Mouse (Mus musculus) liver, embryonic 13.5 days (tissue): ENCODE data around the gene Ncor2. TPM values are rescaled to one million over a fixed set of nuclear protein-coding genes. Genes with fewer than 3 reads are reported as not detected.

ENCODE experiments used
- ATAC-seq: fragments of 200-750 bp; cut with Nextera tagmentation; 2 replicates; pipeline ENCODE4 v1.8.0; 2017; ENCODE audit warnings: low read depth, mild to moderate bottlenecking, moderate number of reproducible peaks, moderate library complexity
- DNase-seq: peaks from one replicate; pipeline ENCODE4 v3.0.0; 2022
- H3K27ac ChIP-seq: fragments of 300-500 bp; sonication (generic); 2 replicates; pipeline ENCODE4 v1.5.1; 2015; ENCODE audit warnings: moderate library complexity, mild to moderate bottlenecking, inconsistent platforms
- H3K27me3 ChIP-seq: fragments of 300-500 bp; sonication (generic); 2 replicates; pipeline ENCODE4 v1.6.1; 2015; ENCODE audit warnings: mild to moderate bottlenecking, inconsistent platforms
- H3K36me3 ChIP-seq: fragments of 300-500 bp; sonication (generic); 2 replicates; pipeline ENCODE4 v1.6.1; 2015; ENCODE audit warnings: mild to moderate bottlenecking, inconsistent platforms
- H3K4me1 ChIP-seq: fragments of 300-500 bp; sonication (generic); replicated peaks from 2 replicates; pipeline ENCODE4 v1.6.1; 2015; ENCODE audit warnings: inconsistent platforms
- H3K4me2 ChIP-seq: fragments of 300-500 bp; sonication (generic); 2 replicates; pipeline ENCODE4 v1.6.1; 2015; ENCODE audit warnings: inconsistent platforms, mild to moderate bottlenecking, moderate library complexity
- H3K4me3 ChIP-seq: fragments of 300-500 bp; sonication (generic); replicated peaks from 2 replicates; pipeline ENCODE4 v1.5.1; 2015; ENCODE audit warnings: mild to moderate bottlenecking, inconsistent platforms
- H3K9ac ChIP-seq: fragments of 300-500 bp; sonication (generic); 2 replicates; pipeline ENCODE4 v1.6.1; 2015; ENCODE audit warnings: mild to moderate bottlenecking, inconsistent platforms
- H3K9me3 ChIP-seq: fragments of 300-500 bp; sonication (generic); replicated peaks from 2 replicates; pipeline ENCODE4 v1.6.1; 2016; ENCODE audit warnings: inconsistent platforms
- WGBS: fragments of 180-500 bp; shearing (Covaris S2); methylation state at CpG from one replicate; pipeline ENCODE4 v1.1.7; 2015; ENCODE audit not compliant: insufficient replicate concordance; 5-methylcytosine and 5-hydroxymethylcytosine counted together
- polyA plus RNA-seq: library from polyadenylated mRNA; unstranded; fragments of >200 nt; fragmentation: Nextera tagmentation; extraction: Ambion mirVana; gene quantifications from 2 replicates; pipeline ENCODE4 v1.2.1, GENCODE M21; 2015

Gene Ncor2
- polyA plus RNA-seq, 1 experiment from 2014 or later = 4.5 TPM

DNA sequence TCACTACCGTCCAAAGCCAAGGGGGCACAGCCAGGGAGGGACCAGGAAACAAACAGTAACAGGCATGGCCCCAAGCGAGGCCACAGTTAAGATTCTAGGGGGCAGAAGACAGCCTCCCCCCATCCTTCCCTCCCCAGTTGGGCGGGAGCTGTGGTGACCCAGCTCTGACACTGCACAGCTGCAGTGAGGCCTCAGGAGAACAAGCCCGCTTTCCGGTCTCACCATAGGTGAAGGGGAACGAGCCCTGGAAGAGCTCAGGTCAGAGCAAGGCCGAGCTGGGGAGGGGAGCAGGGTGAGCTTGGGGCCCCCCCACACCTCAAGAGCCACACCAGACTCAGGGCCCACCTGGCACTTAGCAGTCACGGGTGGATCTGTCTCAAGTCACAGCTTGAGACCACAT is 123.1 kb downstream of the Ncor2 start:
- no peaks in the 10 kb centered on the region for H3K9me3 ChIP-seq
- peaks cover 10% of the 10 kb centered on the region for H3K36me3 ChIP-seq
- H3K4me3 ChIP-seq = no peak overlapping the region
- H3K9ac ChIP-seq = no peak overlapping the region
- H3K4me2 ChIP-seq = peak overlapping the region; percentile 57
- peak overlapping the region; percentile 13 for H3K27ac ChIP-seq
- H3K27me3 ChIP-seq = peaks cover 30% of the 10 kb centered on the region
- WGBS = 51% methylated on average over 8 of the region's 8 CpGs
- DNase-seq (no peak), ATAC-seq (no peak)
- peaks cover 94% of the 10 kb centered on the region for H3K4me1 ChIP-seq

GRCm38 (mm10) chr5:125053661-125054060 is 125.4 kb downstream of the Ncor2 start:
- ATAC-seq (peak; percentile 77), DNase-seq (peak; percentile 59)
- Histone ChIP-seq H3K9ac (peak overlapping the region; percentile 68), H3K4me3 (peak overlapping the region; percentile 35), H3K9me3 (no peaks in the 10 kb centered on the region), H3K4me1 (peaks cover 99% of the 10 kb centered on the region), H3K36me3 (peaks cover 22% of the 10 kb centered on the region), H3K4me2 (peak overlapping the region; percentile 63), H3K27me3 (peaks cover 20% of the 10 kb centered on the region), H3K27ac (peak overlapping the region; percentile 94)
- WGBS = 34% methylated on average over 7 of the region's 7 CpGs

- DNase-seq (peak; percentile 31), ATAC-seq (peak; percentile 35)
- Histone ChIP-seq H3K27ac (peak overlapping the region; percentile 94), H3K4me1 (peaks cover 94% of the 10 kb centered on the region), H3K9ac (peak overlapping the region; percentile 68), H3K27me3 (peaks cover 12% of the 10 kb centered on the region), H3K4me3 (peak overlapping the region; percentile 35), H3K36me3 (peaks cover 29% of the 10 kb centered on the region), H3K4me2 (peak overlapping the region; percentile 63), H3K9me3 (no peaks in the 10 kb centered on the region)
- 62% methylated on average over 23 of the region's 23 CpGs for WGBS
Measured at GRCm38 (mm10) chr5:125052603-125053488, 126.2 kb downstream of the Ncor2 start.

DNA sequence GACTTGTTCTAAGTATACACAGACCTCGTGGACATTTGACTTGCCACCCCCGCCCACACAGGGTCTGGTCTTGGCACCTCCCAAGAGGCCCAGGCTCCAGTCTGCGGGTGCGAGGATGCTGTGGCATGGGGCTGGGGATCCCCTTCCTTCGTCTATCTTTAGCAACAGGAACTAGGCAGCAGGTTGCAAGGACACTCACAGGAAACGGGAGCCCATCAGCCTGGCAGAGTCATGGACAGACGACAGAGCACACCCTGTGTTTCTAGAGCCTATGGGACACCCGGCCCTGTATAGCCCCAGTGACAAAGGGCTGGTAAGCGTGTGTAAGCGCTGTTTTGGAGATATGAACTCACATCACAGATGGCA is 126.8 kb downstream of the Ncor2 start:
- ATAC-seq = no peak
- H3K4me1 ChIP-seq = peaks cover 91% of the 10 kb centered on the region
- peaks cover 6% of the 10 kb centered on the region for H3K27me3 ChIP-seq
- no peaks in the 10 kb centered on the region for H3K9me3 ChIP-seq
- no peak overlapping the region for H3K4me3 ChIP-seq
- 0 out of 2 replicates have a peak overlapping the region, but pooled peaks have one; percentile 63 for H3K4me2 ChIP-seq
- peak overlapping the region; percentile 94 for H3K27ac ChIP-seq
- WGBS = 55% methylated on average over 10 of the region's 10 CpGs
- peaks cover 35% of the 10 kb centered on the region for H3K36me3 ChIP-seq
- no peak for DNase-seq
- peak overlapping the region; percentile 39 for H3K9ac ChIP-seq

GRCm38 (mm10) chr5:125049481-125049880 is 129.5 kb downstream of the Ncor2 start:
- peak overlapping the region; percentile 26; the same call in 1 of the 2 replicates for H3K4me3 ChIP-seq
- H3K36me3 ChIP-seq = peaks cover 44% of the 10 kb centered on the region
- peak overlapping the region; percentile 94 for H3K27ac ChIP-seq
- H3K27me3 ChIP-seq = no peaks in the 10 kb centered on the region
- H3K9ac ChIP-seq = peak overlapping the region; percentile 67
- WGBS = 43% methylated on average over 4 of the region's 4 CpGs
- no peaks in the 10 kb centered on the region for H3K9me3 ChIP-seq
- DNase-seq (peak; percentile 80), ATAC-seq (peak; percentile 92)
- H3K4me1 ChIP-seq = peaks cover 74% of the 10 kb centered on the region
- H3K4me2 ChIP-seq = peak overlapping the region; percentile 65

DNA sequence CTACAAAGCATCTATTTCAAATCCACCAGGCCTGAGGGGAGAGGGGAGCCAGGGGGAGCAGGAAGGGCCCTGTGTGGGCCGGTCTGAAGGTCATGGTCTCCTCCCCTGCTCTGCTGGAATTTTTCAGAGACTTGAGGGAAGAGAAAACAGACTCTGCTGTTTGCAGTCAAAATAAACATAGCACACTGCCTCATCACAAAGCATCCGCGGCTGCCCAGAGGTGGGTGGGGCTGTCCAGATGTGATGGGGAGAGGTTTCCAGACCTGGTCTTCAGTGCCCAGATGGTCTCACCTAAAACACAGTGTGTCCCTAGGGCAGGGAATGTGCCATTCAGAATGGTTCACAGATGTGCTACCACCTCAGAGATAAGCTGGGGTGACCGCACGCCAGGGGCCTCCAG is 132.6 kb downstream of the Ncor2 start:
- 77% methylated on average over 5 of the region's 5 CpGs for WGBS
- H3K9me3 ChIP-seq = no peaks in the 10 kb centered on the region
- H3K27me3 ChIP-seq = no peaks in the 10 kb centered on the region
- H3K36me3 ChIP-seq = peaks cover 58% of the 10 kb centered on the region
- no peak overlapping the region for H3K4me2 ChIP-seq
- H3K9ac ChIP-seq = no peak overlapping the region
- H3K27ac ChIP-seq = peak overlapping the region; percentile 94
- no peak overlapping the region for H3K4me3 ChIP-seq
- peaks cover 44% of the 10 kb centered on the region for H3K4me1 ChIP-seq
- DNase-seq = no peak
- no peak for ATAC-seq

DNA sequence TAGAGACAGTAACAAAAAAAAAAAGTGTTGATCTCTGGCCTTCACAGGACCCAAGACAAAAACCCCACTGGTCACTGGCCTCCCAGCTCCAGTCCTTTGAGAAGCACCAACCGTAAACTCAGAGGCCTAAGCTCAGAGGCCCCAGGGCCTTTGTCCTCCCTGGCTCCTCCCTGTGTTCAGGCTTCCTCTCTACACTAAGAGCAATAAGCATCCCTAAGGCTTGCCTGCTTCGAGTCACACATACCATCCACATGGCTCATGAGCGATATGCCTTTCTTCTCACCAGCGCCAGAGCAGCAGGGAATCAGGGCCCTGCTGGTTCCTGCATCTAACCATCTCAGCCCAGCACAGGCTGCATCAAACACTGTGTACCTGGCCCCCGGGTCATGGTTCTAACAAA is 133.8 kb downstream of the Ncor2 start:
- Histone ChIP-seq H3K4me1 (peaks cover 37% of the 10 kb centered on the region), H3K9ac (no peak overlapping the region), H3K36me3 (peaks cover 45% of the 10 kb centered on the region), H3K4me2 (no peak overlapping the region), H3K27ac (no peak overlapping the region), H3K4me3 (no peak overlapping the region), H3K9me3 (no peaks in the 10 kb centered on the region), H3K27me3 (no peaks in the 10 kb centered on the region)
- no peak for DNase-seq
- 81% methylated on average over 5 of the region's 5 CpGs for WGBS
- ATAC-seq = no peak

DNA sequence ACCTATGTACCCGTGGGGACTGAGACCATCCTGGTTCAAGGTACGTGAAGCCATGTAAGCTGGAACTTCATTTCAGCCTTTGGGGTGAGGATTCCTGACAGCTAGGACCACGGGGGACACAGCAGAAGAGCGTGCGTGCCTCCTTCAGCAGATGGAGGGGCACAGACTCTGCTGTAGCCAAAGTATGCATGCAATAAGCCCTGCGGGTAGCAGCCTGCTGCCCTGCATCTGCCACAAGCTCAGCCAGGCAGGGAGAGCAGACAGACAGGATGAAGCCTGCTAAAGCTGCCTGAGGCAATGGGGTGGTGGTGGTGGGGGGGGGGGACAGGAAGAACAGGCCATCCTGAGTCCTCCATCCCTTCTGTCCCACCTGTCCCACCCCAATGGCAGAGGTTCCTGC is 135.6 kb downstream of the Ncor2 start:
- Histone ChIP-seq H3K4me1 (peaks cover 19% of the 10 kb centered on the region), H3K4me3 (no peak overlapping the region), H3K9ac (no peak overlapping the region), H3K4me2 (no peak overlapping the region), H3K9me3 (no peaks in the 10 kb centered on the region), H3K36me3 (peaks cover 49% of the 10 kb centered on the region), H3K27me3 (no peaks in the 10 kb centered on the region), H3K27ac (no peak overlapping the region)
- ATAC-seq = no peak
- no peak for DNase-seq
- WGBS = 85% methylated on average over 6 of the region's 6 CpGs

- Histone ChIP-seq H3K4me3 (no peak overlapping the region), H3K9me3 (no peaks in the 10 kb centered on the region), H3K4me1 (peaks cover 16% of the 10 kb centered on the region), H3K4me2 (no peak overlapping the region), H3K9ac (no peak overlapping the region), H3K27me3 (no peaks in the 10 kb centered on the region), H3K36me3 (peaks cover 48% of the 10 kb centered on the region), H3K27ac (no peak overlapping the region)
- no peak for DNase-seq
- 75% methylated on average over 9 of the region's 9 CpGs for WGBS
- no peak for ATAC-seq
Measured at GRCm38 (mm10) chr5:125041578-125041977, 137.4 kb downstream of the Ncor2 start.

DNA sequence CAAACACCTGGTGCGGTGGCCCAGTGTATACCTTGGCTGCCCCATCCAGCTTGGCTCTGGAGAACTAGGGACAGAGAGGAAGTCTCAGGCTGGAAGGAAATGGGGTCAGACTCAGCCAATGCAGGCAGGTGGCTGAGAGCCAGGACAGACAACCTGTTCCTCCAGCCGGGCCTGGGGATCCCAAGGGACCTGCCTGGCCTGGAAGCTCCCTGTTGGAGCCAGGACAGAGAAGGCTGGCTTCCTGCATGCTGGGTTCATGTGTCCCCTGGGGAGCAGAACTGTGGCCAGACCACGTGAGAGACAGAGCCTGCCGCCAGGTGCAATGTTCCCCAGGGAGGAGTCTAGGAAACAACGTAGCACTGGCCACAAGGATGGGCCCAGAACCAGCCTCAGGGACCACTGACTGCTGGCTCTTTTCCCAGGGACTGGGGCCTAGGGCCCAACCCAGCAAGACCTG is 138.9 kb downstream of the Ncor2 start:
- no peak overlapping the region for H3K4me2 ChIP-seq
- H3K27ac ChIP-seq = no peak overlapping the region
- peaks cover 57% of the 10 kb centered on the region for H3K36me3 ChIP-seq
- peaks cover 21% of the 10 kb centered on the region for H3K4me1 ChIP-seq
- no peaks in the 10 kb centered on the region for H3K27me3 ChIP-seq
- DNase-seq (no peak), ATAC-seq (no peak)
- no peak overlapping the region for H3K9ac ChIP-seq
- no peak overlapping the region for H3K4me3 ChIP-seq
- no peaks in the 10 kb centered on the region for H3K9me3 ChIP-seq
- 78% methylated on average over 5 of the region's 5 CpGs for WGBS

- Histone ChIP-seq H3K36me3 (peaks cover 62% of the 10 kb centered on the region), H3K4me1 (peaks cover 21% of the 10 kb centered on the region), H3K9me3 (no peaks in the 10 kb centered on the region), H3K4me3 (no peak overlapping the region), H3K9ac (no peak overlapping the region), H3K27ac (no peak overlapping the region), H3K27me3 (no peaks in the 10 kb centered on the region), H3K4me2 (no peak overlapping the region)
- WGBS = 83% methylated on average over 8 of the region's 8 CpGs
- ATAC-seq (no peak), DNase-seq (no peak)
Measured at GRCm38 (mm10) chr5:125039377-125040027, 139.5 kb downstream of the Ncor2 start.
